Mouse (Mus musculus) central nervous system, embryonic 11.5 days (tissue): ENCODE results near the gene Eno2. TPM values are rescaled to one million over a fixed set of nuclear protein-coding genes. Genes with fewer than 3 reads are reported as not detected.

Experiments used
- polyA plus RNA-seq: library from polyadenylated mRNA; depleted of rRNA; stranded (reverse); fragments of >200 nt; gene quantifications from 2 replicates; pipeline ENCODE4 v1.2.3, GENCODE M21; 2012; rRNA removed

Gene Eno2
- polyA plus RNA-seq = 9.1 and 11.8 TPM in 2 replicates

DNA sequence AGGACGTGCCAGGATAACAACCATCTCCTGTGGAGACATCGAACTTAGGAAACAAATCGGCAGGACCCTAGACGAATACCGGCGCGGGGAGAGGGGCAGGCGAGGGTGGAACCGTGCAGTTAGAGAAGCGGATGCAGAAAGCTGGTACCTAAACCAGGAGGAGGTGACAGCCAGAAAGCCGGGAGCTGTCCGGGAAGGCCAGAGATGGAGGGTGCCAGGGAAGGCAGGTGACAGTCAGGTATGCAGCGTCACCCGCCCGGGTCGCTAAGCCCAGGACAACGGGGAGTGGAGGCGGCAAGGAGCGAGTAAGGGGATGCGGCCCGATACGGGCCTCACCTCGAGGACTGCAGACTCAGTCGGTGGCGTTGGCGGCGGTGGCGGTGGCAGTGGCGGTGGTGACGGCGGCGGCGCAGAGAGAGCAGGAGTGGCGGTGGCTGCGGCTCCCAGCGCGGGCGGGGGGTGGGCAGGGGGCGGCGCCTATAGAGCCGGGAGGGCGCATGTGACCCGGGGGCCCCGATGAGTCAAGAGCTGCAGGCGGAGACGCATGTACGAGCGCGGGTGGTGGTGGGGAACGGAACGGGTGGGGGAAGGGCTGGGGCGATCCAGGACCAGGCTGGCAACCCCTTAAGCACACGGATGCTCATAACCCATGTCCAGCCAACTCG is at the start of gene Eno2:
Eno2 (minus strand) TSS at position 573 of the 665 bp plus-strand sequence.

DNA sequence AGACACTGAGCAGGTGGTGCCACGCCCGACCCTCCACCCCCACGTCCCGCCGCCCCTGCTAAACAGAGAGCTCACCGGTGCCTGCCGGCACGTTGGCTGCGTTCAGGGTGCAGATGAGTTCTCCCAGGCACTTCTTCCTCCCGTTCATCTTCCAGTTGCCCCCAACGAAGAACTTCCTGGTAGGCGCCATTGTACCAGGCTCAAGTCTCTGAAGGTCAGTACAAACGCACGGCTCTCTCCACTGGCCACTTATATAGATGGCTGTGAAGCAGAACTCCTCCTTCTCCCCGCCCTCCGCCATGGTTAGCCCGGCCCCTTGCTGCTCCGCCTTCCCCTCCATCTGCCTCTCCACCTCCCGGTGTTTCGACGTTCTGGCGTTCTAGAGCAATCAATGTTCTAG is 44.5 kb upstream of the Eno2 start, which contains the start of gene Tpi1:
Tpi1 (minus strand) TSS at position 364 of the 400 bp plus-strand sequence.

DNA sequence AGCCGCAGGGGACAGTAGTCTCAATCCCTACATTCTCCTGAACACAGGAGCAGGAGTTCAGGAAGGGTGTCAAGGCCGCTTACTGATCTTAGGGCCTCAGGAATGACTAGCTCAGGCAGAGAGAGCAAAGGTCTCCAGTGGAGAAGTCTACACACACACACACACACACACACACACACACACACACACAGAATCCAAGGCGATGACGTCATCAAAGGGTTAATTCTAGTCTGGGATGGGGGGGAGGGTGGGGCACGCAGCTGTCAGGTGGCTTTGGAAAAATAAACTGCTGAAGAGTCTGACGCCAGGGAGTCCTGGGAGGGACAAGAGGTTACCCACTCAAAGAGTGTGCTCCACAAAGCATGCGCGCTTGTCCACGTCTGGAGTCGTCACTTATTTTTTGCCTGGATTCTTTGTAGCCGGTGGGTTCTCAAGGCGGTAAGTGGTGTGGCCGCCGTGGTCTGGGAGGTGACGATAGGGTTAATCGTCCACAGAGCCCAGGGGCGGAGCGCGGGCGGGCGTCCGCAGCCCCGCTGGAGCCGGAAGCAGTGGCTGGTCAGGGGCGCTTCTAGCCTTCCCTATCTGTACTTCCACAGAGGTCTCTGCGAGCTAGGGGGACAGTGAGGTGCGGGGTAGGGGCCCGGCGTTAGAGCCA is 39.0 kb upstream of the Eno2 start, which contains the start of gene Spsb2:
Spsb2 (plus strand) TSS at position 304 of the 655 bp plus-strand sequence.

DNA sequence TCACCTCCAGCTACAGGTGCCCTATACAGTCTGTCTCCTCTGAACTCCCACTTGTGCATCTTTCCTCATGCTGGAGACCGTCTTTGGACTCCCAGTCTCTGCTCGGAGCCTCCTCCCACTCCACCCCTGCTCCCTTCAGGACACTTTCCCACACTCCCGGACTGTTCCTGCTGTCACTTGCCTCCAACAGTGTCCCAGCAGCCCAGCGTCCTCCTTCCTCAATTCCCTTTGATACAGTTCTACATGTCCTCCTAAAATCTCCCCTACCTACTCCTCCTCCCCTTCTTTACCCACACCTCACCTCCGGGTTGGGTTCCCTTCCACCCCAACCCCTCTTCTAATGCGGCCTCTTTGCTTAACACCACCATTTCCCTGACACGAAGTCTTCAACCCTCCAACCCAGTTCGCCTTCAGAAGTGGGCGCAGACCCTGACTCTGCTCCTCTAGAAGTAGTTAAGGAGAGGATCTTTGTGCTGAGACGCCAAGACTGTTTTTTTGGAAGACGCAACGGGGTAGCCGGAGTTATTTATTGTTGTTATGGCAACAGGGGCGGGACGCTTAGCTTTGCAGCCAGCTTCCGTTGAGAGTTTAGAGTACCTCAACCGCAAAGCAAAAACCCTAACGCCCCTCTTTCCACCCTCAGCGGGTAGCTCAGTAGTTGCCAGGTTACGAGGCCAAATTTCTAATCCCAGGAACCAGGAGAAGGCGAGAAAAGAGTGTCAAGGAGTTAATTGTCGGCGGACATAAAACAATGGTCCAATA is 9.9 kb upstream of the Eno2 start, which contains the start of gene Lrrc23:
Lrrc23 (minus strand) TSS at position 506 of the 762 bp plus-strand sequence.

DNA sequence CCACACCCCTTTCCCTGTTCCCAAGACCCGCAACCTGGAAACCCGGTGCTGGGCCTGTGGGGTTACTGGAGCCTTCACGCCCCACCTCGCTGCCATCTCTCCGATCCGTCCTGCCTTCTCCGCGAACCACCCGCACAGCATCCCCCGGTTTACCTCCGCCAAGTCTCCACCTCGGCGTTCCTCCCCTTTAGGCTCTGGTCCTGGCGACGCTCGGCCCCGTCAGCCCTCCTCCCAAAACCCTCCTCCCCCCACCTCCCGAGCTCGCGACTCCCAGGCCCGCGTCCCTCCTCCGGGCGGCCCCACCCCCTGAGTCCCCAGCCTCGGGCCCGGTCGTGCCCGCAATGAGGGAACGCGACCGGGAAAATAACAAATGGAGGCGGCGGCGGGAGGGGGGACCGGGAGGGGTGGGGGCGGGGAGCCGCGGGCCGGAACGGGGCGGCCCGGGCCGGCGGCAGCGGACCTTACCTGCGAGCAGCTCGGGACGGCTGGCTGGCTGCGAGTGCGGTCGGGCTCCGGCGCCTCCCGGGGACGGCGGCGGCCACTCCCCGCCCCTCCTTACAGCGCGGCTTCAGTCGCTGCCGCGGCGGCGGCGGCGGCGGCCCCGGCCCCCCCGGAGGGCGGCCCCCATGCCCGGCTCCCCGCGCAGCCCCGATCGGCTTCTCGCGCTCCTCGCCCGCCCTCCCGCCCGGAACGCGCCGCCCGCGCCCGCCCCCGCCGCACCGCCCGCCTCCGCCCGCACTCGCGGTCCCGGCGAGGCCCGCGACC is 13.5 kb downstream of the Eno2 start, which contains the start of the genes Gm45234 and Atn1:
Gm45234 (minus strand) TSS at position 191 of the 765 bp plus-strand sequence.
Atn1 (minus strand) TSS at position 694 of the 765 bp plus-strand sequence.

DNA sequence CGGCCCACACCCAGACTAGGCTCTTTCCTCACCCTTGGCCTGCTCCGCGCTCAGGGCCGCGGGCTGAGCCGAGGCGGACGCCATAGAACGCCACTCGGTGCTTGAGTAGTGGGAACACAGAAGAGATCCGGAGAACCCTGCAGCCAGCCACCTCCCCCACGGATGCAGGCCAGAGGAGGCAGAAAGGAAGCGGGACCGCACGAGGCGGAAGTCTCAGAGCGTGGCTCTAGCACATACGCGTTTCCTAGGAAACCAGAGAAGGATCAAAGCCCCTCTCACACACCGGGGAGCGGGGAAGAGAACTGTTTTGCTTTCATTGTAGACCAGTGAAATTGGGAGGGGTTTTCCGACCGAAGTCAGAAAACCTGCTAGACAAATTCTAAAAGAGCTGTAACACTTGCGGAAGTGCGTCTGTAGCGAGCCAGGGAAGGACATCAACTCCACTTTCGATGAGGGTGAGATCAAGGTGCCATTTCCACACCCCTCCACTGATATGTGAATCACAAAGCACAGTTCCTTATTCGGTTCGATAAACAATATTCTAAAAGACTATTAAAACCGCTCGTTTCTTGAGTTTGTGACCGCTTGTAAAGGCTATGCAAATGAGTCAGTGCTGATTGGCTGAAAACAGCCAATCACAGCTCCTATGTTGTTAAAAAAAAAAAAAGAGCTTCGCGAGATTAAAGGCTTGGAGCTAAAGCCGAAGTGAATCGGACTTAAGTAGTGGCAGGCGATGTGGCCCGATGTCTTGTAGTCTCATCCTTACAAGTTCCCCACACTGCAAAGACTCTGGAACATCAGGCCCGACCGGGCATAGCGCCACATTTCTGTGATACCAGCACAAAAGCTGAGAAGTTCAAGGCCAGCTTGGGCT is 28.3 kb downstream of the Eno2 start, which contains the start of gene Grcc10:
Grcc10 (minus strand) TSS at position 487 of the 874 bp plus-strand sequence.

DNA sequence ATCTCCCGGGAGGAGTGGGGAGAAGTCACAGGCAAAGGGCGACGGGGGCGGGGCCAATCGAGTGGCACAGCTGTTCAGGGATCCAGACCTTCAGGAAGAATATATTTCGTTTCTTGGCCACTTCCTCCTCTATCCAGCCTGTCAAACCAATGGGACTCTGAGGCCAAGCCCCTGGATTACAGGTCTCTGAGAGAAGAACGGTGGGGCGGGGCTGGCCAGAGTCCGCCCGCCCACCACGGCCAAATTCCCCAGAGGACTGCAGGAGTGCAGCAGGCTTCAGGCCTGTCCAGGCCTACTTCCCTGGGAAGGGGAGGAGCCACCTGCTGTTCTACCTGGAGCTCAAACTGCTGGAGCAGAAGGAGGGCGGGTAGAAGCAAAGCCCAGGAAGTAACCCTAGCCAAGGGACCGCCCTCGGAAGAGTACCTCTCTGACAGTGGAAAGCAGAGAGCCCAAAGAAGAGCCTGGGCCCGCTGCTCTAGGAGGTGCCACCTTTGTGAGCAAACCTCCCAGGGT is 30.9 kb downstream of the Eno2 start, which contains the start of gene Ptpn6:
Ptpn6 (minus strand) TSS at position 204 of the 513 bp plus-strand sequence.

DNA sequence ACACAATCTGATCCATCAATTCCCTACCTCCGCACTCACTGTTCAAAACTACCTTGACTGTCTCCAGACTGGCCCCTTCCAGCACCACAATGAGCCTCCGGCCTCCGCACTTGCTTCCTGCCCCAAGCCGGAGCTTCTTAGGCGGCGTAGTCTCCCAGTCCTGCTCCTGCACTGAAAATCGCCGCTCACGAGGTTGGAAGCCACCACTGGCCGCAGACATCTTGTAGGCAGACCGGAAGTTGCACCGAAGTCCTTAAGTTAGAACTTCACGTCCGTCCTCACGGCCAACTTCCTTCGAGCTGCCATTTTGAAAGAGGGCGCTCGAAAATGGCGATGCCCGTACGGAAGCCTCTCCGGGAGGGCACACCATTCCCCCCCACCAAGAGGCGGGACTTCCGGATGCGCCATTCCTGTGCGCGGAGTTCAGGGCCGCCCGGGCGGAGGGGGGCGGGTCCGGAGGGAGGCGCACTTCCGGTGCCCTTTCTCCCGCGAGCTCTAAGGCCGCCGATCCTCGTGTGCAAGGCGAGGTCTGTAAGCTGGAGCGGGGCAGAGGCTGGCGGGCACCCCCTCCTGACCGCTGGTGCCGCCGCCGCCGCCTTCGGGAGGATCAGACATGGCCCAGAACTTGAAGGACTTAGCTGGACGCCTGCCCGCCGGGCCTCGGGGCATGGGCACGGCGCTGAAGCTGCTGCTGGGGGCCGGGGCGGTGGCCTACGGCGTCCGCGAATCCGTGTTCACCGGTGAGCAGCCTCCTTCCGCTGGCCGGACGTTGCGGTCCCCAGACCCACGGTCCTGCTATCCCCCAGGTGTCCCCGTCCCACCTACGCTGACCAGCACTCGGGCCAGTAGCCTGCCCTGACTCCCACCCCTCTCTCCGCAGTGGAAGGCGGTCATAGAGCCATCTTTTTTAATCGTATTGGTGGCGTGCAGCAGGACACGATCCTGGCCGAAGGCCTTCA is 57.4 kb downstream of the Eno2 start, which contains the start of the genes Emg1 and Phb2:
Emg1 (minus strand) TSS at position 355 of the 959 bp plus-strand sequence.
Phb2 (plus strand) TSS at position 513 of the 959 bp plus-strand sequence.

Other genes with a start within 250 kb of the Eno2 start
- 2.5 and 2.9 TPM in 2 replicates for gene C1s1, start 227.3 kb downstream of the Eno2 start, polyA plus RNA-seq
- gene C1rb, start 199.4 kb downstream of the Eno2 start, polyA plus RNA-seq = not detected in 2 replicates
- gene C1s2, start 133.6 kb downstream of the Eno2 start, polyA plus RNA-seq = 0.24 and 0.26 TPM in 2 replicates
- 36.6 and 50.7 TPM in 2 replicates for gene Lpcat3, start 106.6 kb downstream of the Eno2 start, polyA plus RNA-seq
- gene Emg1, start 57.5 kb downstream of the Eno2 start, polyA plus RNA-seq = 177 and 187 TPM in 2 replicates
- 185 and 198 TPM in 2 replicates for gene Phb2, start 57.3 kb downstream of the Eno2 start, polyA plus RNA-seq
- 5.3 and 7.8 TPM in 2 replicates for gene Ptpn6, start 31.0 kb downstream of the Eno2 start, polyA plus RNA-seq
- gene Grcc10, start 28.3 kb downstream of the Eno2 start, polyA plus RNA-seq = 383 and 432 TPM in 2 replicates
- gene Gm45234, start 13.7 kb downstream of the Eno2 start, polyA plus RNA-seq = 0.11 TPM in 1 of 2 replicates, not detected in the other
- gene Atn1, start 13.1 kb downstream of the Eno2 start, polyA plus RNA-seq = 40.9 and 65.1 TPM in 2 replicates
- 4.2 and 11.4 TPM in 2 replicates for gene Lrrc23, start 10.1 kb upstream of the Eno2 start, polyA plus RNA-seq
- gene Spsb2, start 39.0 kb upstream of the Eno2 start, polyA plus RNA-seq = 6.0 and 8.9 TPM in 2 replicates
- 559 and 705 TPM in 2 replicates for gene Tpi1, start 44.6 kb upstream of the Eno2 start, polyA plus RNA-seq
- 111 and 146 TPM in 2 replicates for gene Usp5, start 59.8 kb upstream of the Eno2 start, polyA plus RNA-seq
- 157 and 168 TPM in 2 replicates for gene Cdca3, start 59.9 kb upstream of the Eno2 start, polyA plus RNA-seq
- gene Gnb3, start 70.6 kb upstream of the Eno2 start, polyA plus RNA-seq = 2.2 and 3.0 TPM in 2 replicates
- 103 and 125 TPM in 2 replicates for gene P3h3, start 88.1 kb upstream of the Eno2 start, polyA plus RNA-seq
- gene Gpr162, start 94.3 kb upstream of the Eno2 start, polyA plus RNA-seq = 13.4 and 15.2 TPM in 2 replicates
- gene Cd4, start 118.5 kb upstream of the Eno2 start, polyA plus RNA-seq = 0.01 and 0.05 TPM in 2 replicates
- 2.3 and 3.2 TPM in 2 replicates for gene Lag3, start 142.0 kb upstream of the Eno2 start, polyA plus RNA-seq
- gene Ptms, start 150.4 kb upstream of the Eno2 start, polyA plus RNA-seq = 1,105 and 3,481 TPM in 2 replicates
- 358 and 360 TPM in 2 replicates for gene Mlf2, start 161.7 kb upstream of the Eno2 start, polyA plus RNA-seq
- gene Cops7a, start 195.9 kb upstream of the Eno2 start, polyA plus RNA-seq = 122 and 143 TPM in 2 replicates
- 1.6 and 3.4 TPM in 2 replicates for gene Pianp, start 227.0 kb upstream of the Eno2 start, polyA plus RNA-seq
- 52.2 and 93.4 TPM in 2 replicates for gene Zfp384, start 239.5 kb upstream of the Eno2 start, polyA plus RNA-seq